Mouse (Mus musculus) small intestine, adult 2 months (tissue): ENCODE measurements at regions not wholly inside any gene's neighbourhood (a gene's known extent, or its start where the extent isn't known, plus 50 kb on each side); places are given as distances from the start of the nearest gene placed in this dataset.

Experiments
- CTCF ChIP-seq: fragments of 200-500 bp; IDR thresholded peaks from 2 replicates; pipeline ENCODE4 v1.5.1; 2012; ENCODE audit warnings: low read depth, mild to moderate bottlenecking, control low read depth, inconsistent platforms, low read length, moderate library complexity, mixed read lengths; ENCODE audit not compliant: insufficient replicate concordance, insufficient read length; ENCODE audit errors: extremely low read depth
- POLR2A ChIP-seq: fragments of 200-500 bp; IDR thresholded peaks from 2 replicates; pipeline ENCODE4 v1.6.1; 2012; ENCODE audit warnings: low read depth, mild to moderate bottlenecking, control low read depth, inconsistent platforms, low read length, moderate library complexity

- no peak for TF ChIP-seq CTCF
- no peak for TF ChIP-seq POLR2A
Observed at GRCm38 (mm10) chr14:64588561-64588960, 484.5 kb downstream of the Prss52 start.
